Mouse (Mus musculus) E14TG2a.4 (cell line): ENCODE results near the gene Mtx1.

ENCODE experiments used
- CTCF ChIP-seq: conservative IDR thresholded peaks from 2 replicates; pipeline ENCODE4 v1.5.1; 2014; ENCODE audit warnings: low read length
- NANOG ChIP-seq: IDR thresholded peaks from 2 replicates; pipeline ENCODE4 v1.6.1; 2014; ENCODE audit warnings: borderline replicate concordance, low read length, mixed read lengths
- POU5F1 ChIP-seq: IDR thresholded peaks from 2 replicates; pipeline ENCODE4 v1.6.1; 2014; ENCODE audit warnings: low read length, borderline replicate concordance

- TF ChIP-seq CTCF (no peak), POU5F1 (no peak), NANOG (no peak)
Observed at GRCm38 (mm10) chr3:89202253-89203141, 24.4 kb downstream of the Mtx1 start, which contains the start of gene Gba.
